Mouse (Mus musculus) small intestine, adult 2 months (tissue): ENCODE measurements around the gene Rtp1. TPM values are rescaled to one million over a fixed set of nuclear protein-coding genes. Genes with fewer than 3 reads are reported as not detected.

ENCODE experiments used
- H3K27ac ChIP-seq: fragments of 200-500 bp; 2 replicates; pipeline ENCODE4 v1.5.1; 2012; ENCODE audit warnings: low read depth, low read length, control low read depth, inconsistent platforms; ENCODE audit not compliant: insufficient read depth
- H3K27me3 ChIP-seq: fragments of 200-500 bp; 2 replicates; pipeline ENCODE4 v1.6.1; 2012; ENCODE audit warnings: mild to moderate bottlenecking, moderate library complexity, low read length, inconsistent platforms; ENCODE audit not compliant: control insufficient read depth, insufficient read depth
- H3K36me3 ChIP-seq: fragments of 200-500 bp; 2 replicates; pipeline ENCODE4 v1.6.1; 2012; ENCODE audit warnings: mild to moderate bottlenecking, low read length, control low read depth, inconsistent platforms; ENCODE audit not compliant: control insufficient read depth, insufficient read depth
- H3K4me1 ChIP-seq: fragments of 200-500 bp; 2 replicates; pipeline ENCODE4 v1.6.1; 2012; ENCODE audit warnings: low read length, inconsistent platforms, mixed read lengths; ENCODE audit not compliant: control insufficient read depth, insufficient read depth, insufficient read length
- H3K4me3 ChIP-seq: fragments of 200-500 bp; 2 replicates; pipeline ENCODE4 v1.5.1; 2012; ENCODE audit warnings: low read depth, mild to moderate bottlenecking, control low read depth, inconsistent platforms, low read length, moderate library complexity
- CTCF ChIP-seq: fragments of 200-500 bp; IDR thresholded peaks from 2 replicates; pipeline ENCODE4 v1.5.1; 2012; ENCODE audit warnings: low read depth, mild to moderate bottlenecking, control low read depth, inconsistent platforms, low read length, moderate library complexity, mixed read lengths; ENCODE audit not compliant: insufficient replicate concordance, insufficient read length; ENCODE audit errors: extremely low read depth
- POLR2A ChIP-seq: fragments of 200-500 bp; IDR thresholded peaks from 2 replicates; pipeline ENCODE4 v1.6.1; 2012; ENCODE audit warnings: low read depth, mild to moderate bottlenecking, control low read depth, inconsistent platforms, low read length, moderate library complexity
- WGBS: fragments of 180-500 bp; shearing (Covaris S2); methylation state at CpG from one replicate; pipeline ENCODE4 v1.1.7; 2018; 5-methylcytosine and 5-hydroxymethylcytosine counted together
- polyA plus RNA-seq: library from polyadenylated mRNA; depleted of rRNA; stranded (reverse); fragments of >200 nt; gene quantifications from 2 replicates; pipeline ENCODE4 v1.2.3, GENCODE M21; 2012; rRNA removed

The Rtp1 gene
- polyA plus RNA-seq, 1 experiment, result not detected

DNA sequence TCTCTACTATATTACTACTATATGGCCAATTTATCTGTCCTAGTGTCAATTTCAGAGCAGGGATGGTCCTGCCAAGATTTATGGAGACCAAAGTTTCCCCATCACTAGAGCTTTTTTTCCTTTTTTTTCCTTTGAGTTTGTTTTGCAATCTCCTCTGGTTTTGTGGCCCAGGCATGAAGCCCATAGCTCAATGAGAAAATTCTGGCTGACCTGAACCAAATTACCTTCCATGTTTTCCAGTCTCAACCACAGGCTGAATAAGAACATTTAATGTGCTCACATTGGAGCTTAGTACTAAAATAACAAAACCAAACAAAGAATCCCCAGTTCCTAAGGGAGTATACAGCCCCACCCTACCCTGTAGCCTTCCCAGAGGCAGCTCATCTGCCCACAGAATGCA is 47.7 kb downstream of the Rtp1 start:
- no peaks in the 10 kb centered on the region for H3K27me3 ChIP-seq
- no peak overlapping the region for H3K27ac ChIP-seq
- TF ChIP-seq POLR2A, result no peak
- TF ChIP-seq CTCF, result no peak
- no peaks in the 10 kb centered on the region for H3K36me3 ChIP-seq
- no peak overlapping the region for H3K4me3 ChIP-seq
- no peaks in the 10 kb centered on the region for H3K4me1 ChIP-seq

DNA sequence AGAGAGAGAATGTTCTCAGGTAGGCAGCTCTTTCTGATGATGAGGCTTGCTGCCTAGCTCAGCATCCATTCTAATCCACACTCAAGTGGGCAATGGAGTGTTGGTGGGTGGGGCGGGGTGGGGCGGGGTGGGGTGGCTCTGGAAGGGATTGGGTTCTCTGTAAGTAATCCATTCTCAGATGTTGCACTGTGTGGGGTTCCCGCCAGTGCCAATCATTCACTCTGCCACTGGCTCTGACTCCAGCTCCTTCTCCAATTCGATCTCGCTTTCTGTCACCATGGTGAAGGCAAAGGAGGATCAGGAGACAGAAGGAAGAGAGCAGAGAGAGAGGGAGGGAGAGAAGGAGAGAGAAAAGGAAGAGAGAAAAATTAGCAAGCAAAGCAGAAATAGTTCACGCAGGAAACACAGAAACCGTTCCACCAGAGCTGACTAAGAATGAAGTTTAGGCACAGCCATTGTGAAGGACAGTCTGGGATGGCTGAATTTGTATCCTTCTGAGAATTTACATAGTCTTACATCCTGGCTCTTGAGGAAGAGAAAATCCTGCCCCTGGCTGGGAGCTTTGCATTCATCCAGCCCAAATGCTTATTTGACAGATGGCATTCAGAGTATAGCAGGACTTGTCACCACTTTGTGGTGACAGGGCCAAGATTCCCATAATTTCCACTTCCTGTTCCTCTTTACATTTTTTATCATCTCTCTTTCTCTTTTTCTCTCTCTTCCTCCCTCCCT is 51.1 kb downstream of the Rtp1 start:
- WGBS, result 77% methylated on average over 7 of the region's 7 CpGs
- no peak for TF ChIP-seq POLR2A
- no peak for TF ChIP-seq CTCF
- no peaks in the 10 kb centered on the region for H3K4me1 ChIP-seq
- H3K27ac ChIP-seq, result no peak overlapping the region
- H3K4me3 ChIP-seq, result no peak overlapping the region
- H3K36me3 ChIP-seq, result no peaks in the 10 kb centered on the region
- no peaks in the 10 kb centered on the region for H3K27me3 ChIP-seq

DNA sequence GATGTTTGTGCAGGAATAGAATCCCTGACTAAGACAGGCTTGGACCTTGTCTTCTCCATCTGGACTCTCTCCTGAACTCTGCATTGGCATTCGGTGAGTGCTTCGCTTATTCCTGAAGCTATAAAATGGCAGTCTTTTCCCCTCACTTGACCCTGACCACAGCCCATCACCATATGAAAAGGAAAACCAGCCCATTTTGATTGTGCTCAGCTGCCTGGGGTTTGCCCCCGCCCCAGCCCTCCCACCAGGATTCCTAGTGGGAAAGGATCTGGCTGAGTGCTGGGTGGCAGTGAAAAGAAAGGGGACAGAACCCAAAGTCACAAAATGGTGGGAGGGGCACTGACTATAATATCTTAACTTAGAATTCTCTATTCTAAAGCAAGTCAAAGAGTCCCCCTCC is 53.3 kb downstream of the Rtp1 start:
- Histone ChIP-seq H3K27me3 (no peaks in the 10 kb centered on the region), H3K27ac (no peak overlapping the region), H3K4me1 (no peaks in the 10 kb centered on the region), H3K4me3 (no peak overlapping the region), H3K36me3 (no peaks in the 10 kb centered on the region)
- 83% methylated on average over 3 of the region's 3 CpGs for WGBS
- TF ChIP-seq CTCF (no peak), POLR2A (no peak)

DNA sequence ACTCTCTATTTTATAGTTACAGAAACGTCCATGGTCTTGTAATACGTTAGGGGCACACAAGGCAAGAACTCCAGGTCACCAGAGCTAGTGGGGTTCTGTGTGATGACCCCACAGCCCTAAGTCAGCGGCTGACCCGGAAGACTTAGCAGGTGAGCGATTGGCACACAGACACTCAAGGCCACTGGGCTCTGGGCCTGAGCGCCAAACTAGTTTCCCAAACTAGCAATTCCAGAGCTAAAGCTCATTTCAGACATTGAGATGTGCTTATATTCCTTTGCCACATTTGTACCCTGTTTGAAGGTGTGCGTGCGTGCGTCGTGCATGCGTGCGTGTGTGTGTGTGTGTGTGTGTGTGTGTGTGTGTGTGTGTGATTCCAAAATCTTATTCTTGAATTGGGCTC is 53.9 kb downstream of the Rtp1 start:
- no peaks in the 10 kb centered on the region for H3K27me3 ChIP-seq
- WGBS, result 91% methylated on average over 12 of the region's 12 CpGs
- no peak overlapping the region for H3K4me3 ChIP-seq
- no peaks in the 10 kb centered on the region for H3K36me3 ChIP-seq
- H3K27ac ChIP-seq, result no peak overlapping the region
- TF ChIP-seq POLR2A, result no peak
- TF ChIP-seq CTCF, result no peak
- no peaks in the 10 kb centered on the region for H3K4me1 ChIP-seq

DNA sequence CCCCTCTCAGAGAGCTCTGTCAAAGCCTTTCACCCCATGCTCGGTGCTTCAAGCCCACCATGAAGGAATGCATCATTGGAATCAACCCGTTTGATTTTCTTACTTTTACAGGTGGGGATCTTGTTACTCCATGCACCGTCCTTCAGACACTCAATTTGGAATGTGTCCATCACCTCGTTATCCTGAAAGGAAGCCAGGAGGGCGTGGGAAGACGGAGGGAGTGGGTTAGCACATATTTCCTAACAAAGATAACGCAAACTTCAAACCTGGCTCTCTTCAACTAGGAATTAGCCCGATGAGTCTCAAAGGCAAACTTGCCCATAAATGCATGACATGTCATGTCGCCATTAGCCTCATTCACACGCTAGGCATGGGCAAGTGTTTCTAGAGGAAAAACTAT is 54.4 kb downstream of the Rtp1 start:
- no peak for TF ChIP-seq CTCF
- no peak for TF ChIP-seq POLR2A
- no peaks in the 10 kb centered on the region for H3K27me3 ChIP-seq
- H3K27ac ChIP-seq, result no peak overlapping the region
- H3K4me3 ChIP-seq, result no peak overlapping the region
- H3K4me1 ChIP-seq, result no peaks in the 10 kb centered on the region
- no peaks in the 10 kb centered on the region for H3K36me3 ChIP-seq
- WGBS, result 82% methylated on average over 10 of the region's 10 CpGs

Other genes with a start within 250 kb of the Rtp1 start
- gene St6gal1, start 204.4 kb upstream of the Rtp1 start, polyA plus RNA-seq, result 2.9 and 6.4 TPM in 2 replicates
- 11.1 and 43.3 TPM in 2 replicates for gene Rtp4, start 91.2 kb downstream of the Rtp1 start, polyA plus RNA-seq
- gene Masp1, start 91.7 kb downstream of the Rtp1 start, polyA plus RNA-seq, result 0.37 and 0.53 TPM in 2 replicates